Mouse (Mus musculus) erythroblast, embryonic 14.5 days (primary cell): Measurements from ENCODE around the gene Mak.

Experiments
- GATA1 ChIP-seq: IDR thresholded peaks from 2 replicates; pipeline ENCODE4 v1.6.1; 2012; ENCODE audit warnings: low read length, inconsistent platforms, mixed read lengths
- TAL1 ChIP-seq: IDR thresholded peaks from 3 replicates; pipeline ENCODE4 v1.6.1; 2012; ENCODE audit warnings: low read length, inconsistent platforms, mixed read lengths

- TF ChIP-seq TAL1 (no peak), GATA1 (no peak)
Measured at GRCm38 (mm10) chr13:40978652-40979051, 100.9 kb downstream of the Mak start.
